Mouse (Mus musculus): ENCODE measurements around the gene Chrm4.

DNA sequence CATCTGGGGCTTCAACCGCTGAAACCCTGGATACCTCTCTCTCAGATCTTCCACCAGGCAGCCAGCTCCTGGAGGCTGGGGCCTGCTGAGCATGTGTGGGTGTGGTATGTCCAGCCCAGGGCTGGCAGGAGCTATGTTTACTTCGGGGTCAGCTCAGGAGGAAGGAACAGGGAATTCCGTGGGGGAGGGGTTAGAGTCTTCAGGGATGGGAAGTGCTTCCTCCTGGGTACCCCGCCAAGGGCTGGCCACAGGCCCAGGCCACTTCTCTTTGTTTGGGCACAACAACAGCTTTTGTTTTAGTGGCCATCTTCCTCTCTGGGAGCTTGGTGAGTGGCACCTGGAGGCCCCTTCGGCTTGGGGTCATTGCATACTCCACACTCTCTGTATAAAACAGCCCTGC is 26.8 kb downstream of the Chrm4 start:
- TF ChIP-seq CTCF (IDR thresholded peaks at IDR 0.05; ENCODE audit: low read depth, low read length) (no peak), EP300 (IDR thresholded peaks at IDR 0.05; ENCODE audit: insufficient read depth, low read depth, low read length) (no peak)
